Mouse (Mus musculus) heart, embryonic 13.5 days (tissue): ENCODE measurements at regions not wholly inside any gene's neighbourhood (a gene's known extent, or its start where the extent isn't known, plus 50 kb on each side); places are given as distances from the start of the nearest gene placed in this dataset.

Experiments used
- ATAC-seq: fragments of 200-750 bp; cut with Nextera tagmentation; 2 replicates; pipeline ENCODE4 v1.8.0; 2017; ENCODE audit warnings: moderate TSS enrichment; ENCODE audit not compliant: insufficient number of reproducible peaks, low FRiP score, low TSS enrichment; ENCODE audit errors: extremely low read depth
- H3K27ac ChIP-seq: fragments of 300-500 bp; sonication (generic); replicated peaks from 2 replicates; pipeline ENCODE4 v1.5.1; 2015; ENCODE audit warnings: moderate library complexity, mild to moderate bottlenecking, inconsistent platforms
- H3K27me3 ChIP-seq: fragments of 300-500 bp; sonication (generic); replicated peaks from 2 replicates; pipeline ENCODE4 v1.6.1; 2015; ENCODE audit warnings: mild to moderate bottlenecking, inconsistent platforms
- H3K36me3 ChIP-seq: fragments of 300-500 bp; sonication (generic); 2 replicates; pipeline ENCODE4 v1.6.1; 2015; ENCODE audit warnings: mild to moderate bottlenecking, inconsistent platforms
- H3K4me1 ChIP-seq: fragments of 300-500 bp; sonication (generic); 2 replicates; pipeline ENCODE4 v1.6.1; 2015; ENCODE audit warnings: inconsistent platforms
- H3K4me2 ChIP-seq: fragments of 300-500 bp; sonication (generic); 2 replicates; pipeline ENCODE4 v1.6.1; 2015; ENCODE audit warnings: inconsistent platforms, mild to moderate bottlenecking, moderate library complexity
- H3K4me3 ChIP-seq: fragments of 300-500 bp; sonication (generic); 2 replicates; pipeline ENCODE4 v1.5.1; 2015; ENCODE audit warnings: moderate library complexity, mild to moderate bottlenecking, inconsistent platforms
- H3K9ac ChIP-seq: fragments of 300-500 bp; sonication (generic); 2 replicates; pipeline ENCODE4 v1.6.1; 2015; ENCODE audit warnings: inconsistent platforms, mild to moderate bottlenecking, moderate library complexity
- H3K9me3 ChIP-seq: fragments of 300-500 bp; sonication (generic); 2 replicates; pipeline ENCODE4 v1.6.1; 2016; ENCODE audit warnings: inconsistent platforms
- WGBS: fragments of 180-500 bp; shearing (Covaris S2); methylation state at CpG from one replicate; pipeline ENCODE4 v1.1.7; 2015; ENCODE audit warnings: mixed read lengths; 5-methylcytosine and 5-hydroxymethylcytosine counted together

GRCm38 (mm10) chr10:19459709-19460108 is 103.4 kb downstream of the Olig3 start:
- H3K4me2 ChIP-seq, result no peak overlapping the region
- 81% methylated on average over 5 of the region's 5 CpGs for WGBS
- H3K36me3 ChIP-seq, result no peaks in the 10 kb centered on the region
- H3K9me3 ChIP-seq, result no peaks in the 10 kb centered on the region
- no peak overlapping the region for H3K27ac ChIP-seq
- H3K9ac ChIP-seq, result no peak overlapping the region
- H3K27me3 ChIP-seq, result 0 out of 2 replicates have a peak, but pooled peaks cover 3% of the 10 kb centered on the region
- no peaks in the 10 kb centered on the region for H3K4me1 ChIP-seq
- no peak overlapping the region for H3K4me3 ChIP-seq
- no peak for ATAC-seq

DNA sequence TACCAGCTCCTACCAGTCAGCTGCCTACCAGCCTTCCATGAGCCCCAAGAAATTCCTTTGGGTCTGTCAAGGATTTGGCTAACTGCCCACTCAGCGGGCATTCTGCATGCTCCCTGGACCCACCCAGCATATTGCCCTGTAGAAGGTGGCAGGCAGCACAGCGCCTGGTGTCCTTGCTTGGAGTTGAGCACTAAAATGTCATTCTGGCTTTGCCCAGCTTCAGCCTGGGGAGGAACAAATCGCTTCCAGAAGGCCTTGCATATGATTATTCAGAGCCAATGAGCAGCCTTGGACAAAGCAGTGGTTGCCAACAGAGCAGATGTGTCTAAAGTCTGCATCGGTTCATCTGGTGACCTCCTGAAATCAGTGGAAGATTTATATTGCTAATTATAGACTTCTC is 103.8 kb downstream of the Olig3 start:
- H3K36me3 ChIP-seq, result no peaks in the 10 kb centered on the region
- WGBS, result 73% methylated on average over 4 of the region's 4 CpGs
- no peak overlapping the region for H3K9ac ChIP-seq
- no peak overlapping the region for H3K27ac ChIP-seq
- H3K4me2 ChIP-seq, result no peak overlapping the region
- no peaks in the 10 kb centered on the region for H3K4me1 ChIP-seq
- ATAC-seq, result no peak
- H3K4me3 ChIP-seq, result no peak overlapping the region
- 0 out of 2 replicates have a peak, but pooled peaks cover 3% of the 10 kb centered on the region for H3K27me3 ChIP-seq
- H3K9me3 ChIP-seq, result no peaks in the 10 kb centered on the region

- no peak for ATAC-seq
- no peaks in the 10 kb centered on the region for H3K4me1 ChIP-seq
- 71% methylated on average over 3 of the region's 3 CpGs for WGBS
These were observed 107.5 kb downstream of the Olig3 start for GRCm38 (mm10) chr10:19463800-19464199.

DNA sequence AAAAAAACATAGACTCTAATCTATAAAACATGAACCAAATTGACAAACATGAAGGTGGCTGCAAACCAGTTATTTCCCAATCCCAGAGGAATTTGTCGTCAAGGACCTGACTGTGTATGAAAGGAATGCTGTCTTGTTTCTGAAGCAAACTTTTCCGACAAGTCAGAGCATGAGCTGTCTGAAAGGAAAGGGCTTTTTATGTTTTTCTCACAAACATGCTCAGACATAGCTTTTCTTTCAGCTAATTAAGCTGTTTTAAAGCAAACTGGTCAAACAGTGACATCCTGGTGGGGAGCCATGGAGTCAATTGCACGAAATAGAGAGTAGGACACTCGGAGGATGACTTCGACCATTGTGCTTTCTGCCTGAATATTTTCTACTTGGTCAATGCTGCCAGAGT is 108.2 kb downstream of the Olig3 start:
- H3K4me2 ChIP-seq, result no peak overlapping the region
- ATAC-seq, result no peak
- H3K27ac ChIP-seq, result no peak overlapping the region
- WGBS, result 64% methylated on average over 5 of the region's 5 CpGs
- H3K27me3 ChIP-seq, result no peaks in the 10 kb centered on the region
- H3K36me3 ChIP-seq, result no peaks in the 10 kb centered on the region
- H3K4me3 ChIP-seq, result no peak overlapping the region
- no peaks in the 10 kb centered on the region for H3K4me1 ChIP-seq
- no peaks in the 10 kb centered on the region for H3K9me3 ChIP-seq
- no peak overlapping the region for H3K9ac ChIP-seq

More at GRCm38 (mm10) chr10:19463800-19464199, 107.5 kb downstream of the Olig3 start:
- H3K27ac ChIP-seq, result no peak overlapping the region
- H3K4me2 ChIP-seq, result no peak overlapping the region
- no peaks in the 10 kb centered on the region for H3K36me3 ChIP-seq
- no peaks in the 10 kb centered on the region for H3K9me3 ChIP-seq
- no peak overlapping the region for H3K9ac ChIP-seq
- H3K4me3 ChIP-seq, result no peak overlapping the region
- no peaks in the 10 kb centered on the region for H3K27me3 ChIP-seq

DNA sequence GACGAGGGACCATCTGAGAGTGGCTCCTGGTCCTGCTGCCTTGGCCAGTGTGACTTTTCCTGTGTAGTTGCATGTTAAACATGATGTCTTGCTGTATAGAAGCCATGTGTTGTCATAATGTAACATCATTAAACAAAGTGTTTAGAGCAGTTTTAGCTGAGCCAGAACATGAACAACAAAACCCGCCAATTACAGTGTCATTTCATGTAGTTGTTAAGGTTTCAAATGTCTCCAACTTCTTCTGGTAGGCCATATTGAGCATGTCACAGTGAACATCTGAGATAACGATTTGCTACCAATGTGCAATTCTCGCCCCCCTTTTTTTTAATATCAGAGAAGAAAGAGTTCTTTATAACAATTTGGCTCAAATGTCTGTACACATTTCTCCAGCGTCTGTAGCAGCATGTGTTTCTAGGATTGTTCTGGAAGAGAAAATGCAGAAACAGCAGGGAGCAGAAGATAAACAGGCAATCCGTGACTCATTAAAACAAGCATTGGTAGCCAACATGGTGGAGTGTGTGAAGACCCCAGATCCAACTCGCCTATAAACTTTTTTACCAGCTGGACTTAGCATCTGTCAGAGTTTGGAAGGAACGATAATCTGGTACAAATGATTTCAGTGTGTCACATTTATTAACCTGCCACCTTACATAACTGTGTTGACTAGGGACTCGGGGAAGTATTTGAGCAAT is 115.2 kb downstream of the Olig3 start:
- no peak for ATAC-seq
- Histone ChIP-seq H3K27me3 (no peaks in the 10 kb centered on the region), H3K27ac (no peak overlapping the region), H3K9ac (no peak overlapping the region), H3K9me3 (no peaks in the 10 kb centered on the region), H3K36me3 (no peaks in the 10 kb centered on the region), H3K4me3 (no peak overlapping the region), H3K4me1 (no peaks in the 10 kb centered on the region), H3K4me2 (no peak overlapping the region)
- 68% methylated on average over 9 of the region's 9 CpGs for WGBS

GRCm38 (mm10) chr10:19472066-19472465 is 115.7 kb downstream of the Olig3 start:
- H3K4me3 ChIP-seq, result no peak overlapping the region
- H3K9me3 ChIP-seq, result no peaks in the 10 kb centered on the region
- no peak overlapping the region for H3K27ac ChIP-seq
- WGBS, result 49% methylated on average over 6 of the region's 6 CpGs
- H3K27me3 ChIP-seq, result no peaks in the 10 kb centered on the region
- no peak for ATAC-seq
- no peaks in the 10 kb centered on the region for H3K4me1 ChIP-seq
- H3K4me2 ChIP-seq, result no peak overlapping the region
- no peak overlapping the region for H3K9ac ChIP-seq
- H3K36me3 ChIP-seq, result no peaks in the 10 kb centered on the region

DNA sequence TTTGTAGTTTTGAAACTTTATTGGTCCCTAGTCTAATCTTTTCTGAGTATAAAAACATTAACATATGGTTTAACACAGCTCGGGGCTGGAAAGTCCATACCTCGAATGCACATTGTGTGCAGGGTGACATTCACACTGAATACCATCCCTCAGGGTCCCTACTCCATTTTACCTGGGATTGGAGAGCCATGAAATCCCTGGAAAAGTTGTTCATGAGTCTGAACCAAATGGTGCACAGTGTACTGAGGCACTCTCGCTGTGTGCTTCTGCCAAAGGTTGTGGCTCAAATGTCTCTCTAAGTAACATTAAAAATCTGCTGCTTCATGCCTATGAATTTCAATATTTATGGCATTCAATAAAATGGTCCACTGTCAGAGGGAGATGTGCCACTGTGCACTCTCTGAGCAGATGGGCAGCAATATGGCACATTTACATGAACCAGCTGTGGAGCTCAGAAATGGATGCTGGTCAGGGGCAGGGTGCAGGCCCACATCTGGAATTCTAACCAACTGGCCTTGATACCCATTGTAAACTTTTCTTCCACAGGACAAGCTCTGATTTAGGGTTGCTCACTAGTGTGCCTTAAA is 116.7 kb downstream of the Olig3 start:
- H3K36me3 ChIP-seq, result no peaks in the 10 kb centered on the region
- H3K4me1 ChIP-seq, result no peaks in the 10 kb centered on the region
- H3K9ac ChIP-seq, result no peak overlapping the region
- no peak for ATAC-seq
- H3K9me3 ChIP-seq, result no peaks in the 10 kb centered on the region
- 70% methylated on average over 3 of the region's 3 CpGs for WGBS
- no peak overlapping the region for H3K4me2 ChIP-seq
- no peak overlapping the region for H3K27ac ChIP-seq
- H3K27me3 ChIP-seq, result no peaks in the 10 kb centered on the region
- no peak overlapping the region for H3K4me3 ChIP-seq

DNA sequence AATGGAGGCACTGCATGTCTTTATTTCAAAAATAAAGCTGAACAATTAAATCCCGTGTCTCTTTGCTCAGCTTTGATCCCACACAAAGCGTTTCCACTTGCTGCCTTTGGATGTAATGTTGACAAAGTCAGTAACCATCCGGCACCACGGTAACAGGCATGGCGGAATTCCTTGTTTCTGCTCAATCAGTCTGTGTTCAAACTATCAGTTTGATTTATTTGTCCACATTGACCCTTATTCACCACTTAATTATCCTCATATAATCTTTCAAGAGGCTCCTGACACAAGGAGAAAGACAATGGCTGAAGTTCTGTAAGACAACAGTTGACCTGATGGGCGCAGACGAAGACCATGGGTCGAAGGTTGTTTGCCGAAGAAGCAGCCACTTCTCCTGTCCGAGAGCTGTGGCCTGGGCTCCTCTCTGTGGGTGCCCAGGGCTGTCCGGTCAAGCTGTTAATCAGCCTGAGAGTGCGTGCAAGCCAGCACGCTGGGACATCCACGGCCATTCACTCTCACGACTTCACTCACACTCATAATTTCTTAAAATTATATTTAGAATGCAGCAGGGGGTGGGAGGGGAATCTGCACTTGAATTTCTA is 106.1 kb upstream of the Ifngr1 start:
- no peaks in the 10 kb centered on the region for H3K4me1 ChIP-seq
- H3K4me3 ChIP-seq, result no peak overlapping the region
- H3K9me3 ChIP-seq, result no peaks in the 10 kb centered on the region
- no peak for ATAC-seq
- no peak overlapping the region for H3K4me2 ChIP-seq
- no peaks in the 10 kb centered on the region for H3K36me3 ChIP-seq
- no peaks in the 10 kb centered on the region for H3K27me3 ChIP-seq
- 73% methylated on average over 15 of the region's 15 CpGs for WGBS
- no peak overlapping the region for H3K27ac ChIP-seq
- H3K9ac ChIP-seq, result no peak overlapping the region

GRCm38 (mm10) chr10:19490500-19490899 is 101.2 kb upstream of the Ifngr1 start:
- no peak for ATAC-seq
- no peak overlapping the region for H3K9ac ChIP-seq
- no peaks in the 10 kb centered on the region for H3K36me3 ChIP-seq
- no peaks in the 10 kb centered on the region for H3K9me3 ChIP-seq
- no peak overlapping the region for H3K4me2 ChIP-seq
- no peak overlapping the region for H3K27ac ChIP-seq
- H3K4me3 ChIP-seq, result no peak overlapping the region
- H3K27me3 ChIP-seq, result no peaks in the 10 kb centered on the region
- peaks cover 7% of the 10 kb centered on the region for H3K4me1 ChIP-seq
- WGBS, result 35% methylated on average over 8 of the region's 8 CpGs

DNA sequence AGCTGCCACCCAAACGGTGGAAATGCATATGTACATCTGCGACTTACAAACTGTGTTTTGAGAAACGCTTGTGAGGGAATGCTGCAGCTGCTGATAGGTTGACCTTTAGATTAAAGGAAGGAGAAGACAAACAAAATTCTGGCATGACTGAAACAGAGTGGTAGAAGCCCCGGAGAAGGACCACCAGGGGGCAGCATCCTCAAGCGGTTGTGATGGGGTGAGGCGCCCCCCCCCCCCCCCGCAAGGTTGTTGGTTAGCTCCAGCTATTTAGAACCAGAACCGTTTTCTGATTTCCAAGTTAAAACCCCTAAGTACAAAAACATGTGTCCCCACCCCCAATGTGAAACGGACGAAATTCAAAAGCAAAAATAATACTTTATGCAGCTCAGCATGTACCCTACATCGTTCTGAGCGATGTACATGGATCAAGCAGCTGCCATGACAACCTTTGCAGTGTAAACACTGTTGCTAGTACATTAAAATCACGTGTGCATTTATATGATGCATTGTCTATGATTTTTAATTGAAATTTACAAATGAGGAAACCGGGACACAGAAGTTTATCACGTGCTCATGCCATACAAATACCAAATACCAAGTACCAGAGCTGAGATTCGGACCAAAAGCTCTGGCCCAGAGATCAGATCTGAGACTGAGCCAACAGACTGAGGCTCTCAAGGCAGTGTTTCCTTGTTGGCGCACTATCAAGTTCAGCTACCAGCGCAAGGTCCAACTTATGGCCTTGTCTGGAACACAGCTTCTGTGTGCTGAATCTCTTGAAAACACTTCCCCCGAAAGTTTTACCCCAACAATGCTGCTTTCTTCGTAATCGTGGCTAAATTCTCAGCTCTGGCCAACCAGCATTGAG is 100.0 kb upstream of the Ifngr1 start:
- H3K27ac ChIP-seq, result no peak overlapping the region
- 51% methylated on average over 21 of the region's 21 CpGs for WGBS

GRCm38 (mm10) chr10:19494461-19495105 is 97.2 kb upstream of the Ifngr1 start:
- Histone ChIP-seq H3K27me3 (no peaks in the 10 kb centered on the region), H3K4me1 (peaks cover 7% of the 10 kb centered on the region), H3K9ac (no peak overlapping the region), H3K4me3 (peak overlapping the region; percentile 24; the same call in 1 of the 2 replicates), H3K4me2 (peak overlapping the region; percentile 57), H3K27ac (peak overlapping the region; percentile 70), H3K36me3 (no peaks in the 10 kb centered on the region), H3K9me3 (no peaks in the 10 kb centered on the region)
- WGBS, result 10% methylated on average over 9 of the region's 9 CpGs
- no peak for ATAC-seq

More for the DNA sequence above, 100.0 kb upstream of the Ifngr1 start:
- H3K4me3 ChIP-seq, result no peak overlapping the region
- H3K27me3 ChIP-seq, result no peaks in the 10 kb centered on the region
- no peaks in the 10 kb centered on the region for H3K9me3 ChIP-seq
- no peak for ATAC-seq
- no peak overlapping the region for H3K9ac ChIP-seq
- no peaks in the 10 kb centered on the region for H3K36me3 ChIP-seq
- H3K4me1 ChIP-seq, result peaks cover 7% of the 10 kb centered on the region
- H3K4me2 ChIP-seq, result no peak overlapping the region
